Mouse (Mus musculus): ENCODE results near the gene Irak2.
"Not testable (repeated sequence)": the region's sequence is repeated elsewhere in the genome, so short reads cannot be mapped to it uniquely, and the experiment has no call there.

Irak2 gene

GRCm38 (mm10) chr6:113697222-113698205 is 59.2 kb downstream of the Irak2 start:
- no peak for DNase-seq

GRCm38 (mm10) chr6:113712718-113713117 is 74.5 kb downstream of the Irak2 start:
- no peak for DNase-seq

DNA sequence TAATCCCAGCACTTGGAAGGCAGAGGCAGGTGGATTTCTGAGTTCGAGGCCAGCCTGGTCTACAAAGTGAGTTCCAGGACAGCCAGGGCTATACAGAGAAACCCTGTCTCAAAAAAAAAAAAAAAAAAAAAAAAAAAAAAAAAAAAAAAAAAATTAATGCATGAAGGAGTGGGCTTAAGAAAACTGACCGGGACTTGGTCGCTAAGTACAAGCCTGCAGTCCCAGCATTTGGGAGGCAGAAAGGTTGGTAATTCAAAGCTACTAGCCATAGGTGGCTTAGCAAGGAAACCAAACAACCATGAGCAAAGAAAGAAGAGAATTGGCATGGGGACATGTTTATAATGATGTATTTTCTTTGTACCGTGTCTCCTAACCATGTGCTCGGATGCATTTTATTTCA is 75.1 kb downstream of the Irak2 start:
- DNase-seq: not testable (repeated sequence)

- peak; percentile 30 for DNase-seq
Measured at GRCm38 (mm10) chr6:113714276-113714675, 76.0 kb downstream of the Irak2 start.

DNA sequence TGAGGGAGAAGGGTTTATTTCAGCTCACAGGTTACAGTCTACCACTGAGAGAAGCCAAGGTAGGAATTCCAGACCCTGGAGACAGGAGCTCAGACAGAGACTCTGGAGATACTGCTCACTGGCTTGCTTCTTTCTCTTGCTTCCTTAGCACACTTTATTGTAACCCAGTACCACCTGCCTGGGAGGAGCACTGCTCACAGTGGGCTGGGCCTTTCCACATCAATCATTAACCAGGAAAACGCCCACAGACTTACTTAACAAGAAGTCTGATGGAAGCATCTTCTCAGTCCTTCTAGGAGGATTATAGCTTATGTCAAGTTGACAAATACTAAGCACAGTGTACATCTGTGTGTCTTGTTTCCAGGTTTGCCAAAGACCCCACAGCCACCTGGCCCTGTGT is 76.5 kb downstream of the Irak2 start:
- no peak for DNase-seq

- no peak for DNase-seq
Measured at GRCm38 (mm10) chr6:113717541-113717940, 79.3 kb downstream of the Irak2 start.

GRCm38 (mm10) chr6:113719878-113720277 is 81.6 kb downstream of the Irak2 start, which contains the start of gene Ghrl:
Gene Ghrl, minus strand, starts transcription at chr6:113719880.
- no peak for DNase-seq

DNA sequence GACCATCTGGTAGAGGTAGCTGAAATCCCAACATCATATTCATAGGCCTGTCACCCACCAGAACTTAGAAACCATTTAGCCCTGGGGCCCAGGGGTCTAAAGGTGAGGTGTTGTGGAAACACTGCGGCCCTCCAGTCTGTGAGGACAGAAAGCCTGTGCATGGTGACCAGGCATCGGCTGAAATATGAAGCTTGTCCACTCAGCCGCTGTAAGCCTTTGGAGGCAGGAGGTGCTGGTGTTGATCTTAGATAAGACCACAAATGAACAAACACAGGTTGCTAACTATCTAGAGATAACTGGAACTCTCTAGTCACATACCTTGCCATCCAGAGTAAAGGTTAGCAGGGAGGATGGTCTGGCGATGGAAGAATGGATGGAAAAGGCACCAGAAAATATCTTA is 82.8 kb downstream of the Irak2 start:
- DNase-seq: no peak

- no peak for DNase-seq
Measured at GRCm38 (mm10) chr6:113728181-113728580, 89.9 kb downstream of the Irak2 start.

DNA sequence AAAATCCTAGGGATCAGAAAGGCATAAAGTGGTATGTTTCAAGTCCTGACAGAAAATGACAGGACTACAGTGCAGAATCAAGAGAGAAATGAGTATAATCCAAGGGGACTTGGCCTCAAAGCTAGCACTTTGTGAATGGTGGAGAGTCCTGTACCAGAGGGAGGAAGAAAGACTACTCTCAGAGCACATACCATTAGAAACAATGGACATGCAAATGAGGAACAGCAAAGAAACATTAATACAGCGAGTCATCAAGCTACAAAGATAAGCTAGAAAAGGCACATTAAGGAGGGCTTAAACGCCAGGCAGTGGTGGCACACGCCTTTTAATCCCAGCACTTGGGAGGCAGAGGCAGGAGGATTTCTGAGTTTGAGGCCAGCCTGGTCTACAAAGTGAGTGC is 93.0 kb downstream of the Irak2 start:
- no peak for DNase-seq

DNA sequence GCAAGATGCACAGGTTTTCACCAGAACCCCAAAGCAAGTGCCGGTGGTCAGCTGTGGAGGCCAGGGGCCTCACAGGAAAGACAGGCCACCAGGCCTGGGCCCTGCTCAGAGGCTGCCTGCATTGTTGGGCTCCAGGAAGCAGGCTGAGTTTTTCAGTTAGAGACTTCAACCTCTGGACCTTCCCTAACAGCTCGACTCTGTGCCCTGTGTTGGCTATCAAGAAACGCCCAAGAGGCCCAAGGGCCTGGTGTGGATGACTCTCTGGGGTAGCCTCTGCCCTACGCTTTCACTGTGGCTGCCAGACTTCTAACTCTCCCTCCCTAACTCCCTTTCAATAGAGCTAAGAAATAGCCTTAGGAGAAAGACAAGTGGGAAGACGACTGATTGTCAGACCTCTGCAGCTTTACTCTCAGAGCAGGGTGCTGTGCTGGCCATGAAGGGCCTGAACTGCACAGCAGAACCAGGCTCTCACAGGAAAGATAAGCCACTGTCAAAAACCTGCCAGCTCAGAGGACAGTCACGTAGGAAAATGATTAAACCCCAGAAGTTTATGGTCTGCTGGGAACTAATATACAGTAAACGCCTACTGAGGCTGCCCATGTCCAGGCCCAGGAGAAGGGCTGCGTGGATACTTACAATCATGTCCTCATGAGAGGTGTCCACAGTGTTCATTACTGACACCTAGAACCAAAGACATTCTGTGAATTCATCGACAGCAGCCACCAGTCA is 99.2 kb downstream of the Irak2 start:
- DNase-seq: no peak

- peak; percentile 77 for DNase-seq
Measured at GRCm38 (mm10) chr6:113740236-113741217, 102.3 kb downstream of the Irak2 start, which contains the start of gene Sec13. Gene Sec13, minus strand, starts transcription at chr6:113740743.

GRCm38 (mm10) chr6:113741425-113741824 is 103.2 kb downstream of the Irak2 start:
- DNase-seq: peak; percentile 57

DNA sequence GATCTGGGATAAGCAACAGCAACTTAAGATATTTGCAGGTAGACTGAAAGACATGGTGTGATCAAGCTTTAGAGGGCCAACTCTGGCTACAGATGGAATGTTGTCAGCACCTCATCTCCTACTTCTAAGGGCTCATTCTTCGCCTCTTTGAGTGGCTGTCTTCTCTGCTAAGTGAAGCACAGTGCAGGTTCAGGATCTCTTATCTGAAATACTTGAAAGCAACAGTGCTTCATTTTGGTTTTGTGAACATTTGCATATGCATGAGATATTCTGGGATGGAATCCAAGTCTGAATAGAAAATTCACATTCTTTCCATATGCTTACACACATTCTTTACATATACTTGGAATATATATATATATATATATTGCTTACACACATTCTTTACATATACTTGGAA is 104.1 kb downstream of the Irak2 start:
- DNase-seq: no peak

GRCm38 (mm10) chr6:113743111-113743510 is 104.8 kb downstream of the Irak2 start:
- no peak for DNase-seq
